Mouse (Mus musculus) gastrocnemius, postnatal 25 days (tissue): ENCODE measurements around the gene Ubqlnl. TPM values are rescaled to one million over a fixed set of nuclear protein-coding genes. Genes with fewer than 3 reads are reported as not detected.

Source experiments
- DNase-seq: peaks from one replicate; pipeline ENCODE4 v3.0.0; 2022
- long read RNA-seq, 2 experiments: library from polyadenylated mRNA; stranded (forward); transcript quantifications; one replicate each; pipeline ENCODE4 v2.0.0; 2021
- total RNA-seq, 2 experiments: library from RNA; stranded (reverse); gene quantifications; 1 replicate in 1 of 2; 2 replicates in 1 of 2; pipeline ENCODE4 v1.2.3; 2021

The Ubqlnl gene
- not detected for total RNA-seq
- long read RNA-seq, experiment 1 = 0 reads
- long read RNA-seq, experiment 2 = 0 reads

DNA sequence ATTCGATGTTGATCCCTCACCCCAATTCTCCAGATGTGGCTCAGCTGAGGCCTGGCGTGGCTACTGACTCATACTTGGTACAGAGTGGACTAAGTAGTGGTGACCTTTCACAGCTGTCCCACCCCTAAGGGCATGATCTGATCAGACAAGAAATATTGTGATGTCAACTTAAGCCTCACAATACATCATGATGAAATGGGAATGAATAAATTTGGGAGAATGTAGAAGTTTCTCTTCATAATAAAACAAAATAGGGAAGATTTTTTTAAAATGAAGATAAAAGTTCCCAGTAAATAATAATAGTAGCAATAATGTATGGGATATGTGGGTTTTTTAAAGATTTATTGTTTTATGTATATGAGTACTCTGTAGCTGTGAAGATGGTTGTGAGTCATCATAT is at the start of gene Ubqlnl:
Ubqlnl (minus strand) TSS at position 101 of the 400 bp plus-strand sequence.
- no peak for DNase-seq

DNA sequence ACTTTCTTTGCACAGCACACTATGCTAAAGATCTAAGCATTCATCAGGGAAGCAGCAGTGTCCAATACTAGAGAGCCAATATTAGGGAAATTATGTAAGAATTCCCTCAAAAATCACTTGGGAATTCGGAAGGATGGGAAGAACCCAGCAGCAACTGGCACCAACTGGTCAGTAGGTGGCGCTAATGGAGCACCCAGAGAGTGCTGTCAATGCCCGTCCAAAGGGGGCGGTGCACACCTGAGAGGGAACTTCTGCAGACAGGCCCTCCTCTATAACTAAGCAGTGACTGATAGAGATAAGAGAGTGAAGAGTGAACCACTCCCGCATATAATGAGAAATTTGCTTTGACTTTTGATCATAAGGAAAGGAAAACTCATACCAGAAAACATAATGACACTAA is 49.5 kb upstream of the Ubqlnl start:
- DNase-seq = peak; percentile 29

DNA sequence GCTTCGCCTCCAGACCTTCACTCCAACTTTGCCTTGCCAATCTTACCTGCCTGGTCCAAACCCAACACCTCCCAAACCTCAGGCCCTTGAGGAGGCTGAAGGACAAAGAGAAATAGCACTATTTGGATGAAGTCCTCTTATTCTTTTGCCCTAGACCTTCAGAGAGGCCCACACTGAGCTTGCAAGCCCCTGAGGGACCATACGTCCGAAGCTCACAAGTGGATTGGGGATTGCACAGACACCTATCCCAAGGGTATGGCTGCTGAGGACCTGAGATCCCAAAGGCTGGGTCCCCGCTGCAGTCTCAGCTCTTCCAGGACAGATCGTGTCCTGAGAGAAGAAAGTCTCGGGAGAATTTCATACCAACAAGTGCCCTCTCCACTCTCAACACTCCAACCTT is 45.5 kb upstream of the Ubqlnl start, which contains the start of gene Olfr649:
Olfr649 (minus strand) TSS at position 101 of the 400 bp plus-strand sequence.
- no peak for DNase-seq

DNA sequence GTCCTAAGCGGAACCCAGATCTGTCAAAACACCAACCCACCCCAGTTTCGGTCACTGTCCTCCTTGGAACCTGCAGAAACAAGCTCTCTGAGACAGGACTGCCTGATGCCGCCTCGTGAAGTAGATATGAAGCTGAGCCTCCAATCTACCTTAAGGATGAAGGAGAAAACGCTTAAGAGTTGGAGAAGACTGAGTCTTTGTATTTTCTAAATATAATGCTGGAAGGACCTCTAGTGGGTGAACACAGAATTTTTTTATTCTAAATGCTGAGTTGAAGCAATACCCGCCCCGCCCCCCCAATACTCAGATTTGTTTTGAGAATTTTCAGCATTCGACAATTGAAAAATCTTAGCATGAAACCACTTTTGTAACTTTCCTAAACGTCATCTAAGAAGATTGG is 40.9 kb upstream of the Ubqlnl start:
- no peak for DNase-seq

DNA sequence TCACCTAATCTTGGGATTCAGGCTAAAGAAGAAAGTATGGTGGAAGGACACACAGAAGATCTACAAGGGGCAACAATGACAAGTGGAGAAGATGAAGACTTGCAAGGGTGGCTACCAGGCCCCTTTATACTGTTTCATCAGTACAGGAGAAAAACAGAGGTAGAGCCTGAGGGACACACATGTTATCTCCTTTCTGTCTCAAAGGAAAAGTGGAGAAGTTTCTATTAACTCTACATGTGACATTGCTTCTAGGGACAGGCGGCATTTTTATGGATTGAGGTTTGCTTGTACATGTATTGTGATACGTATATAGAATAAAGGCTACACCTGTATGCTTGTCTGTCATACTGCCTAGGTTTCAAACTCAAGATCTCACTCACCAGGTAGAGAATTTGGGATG is 32.9 kb upstream of the Ubqlnl start, which contains the start of gene Olfr648:
Olfr648 (minus strand) TSS at position 101 of the 400 bp plus-strand sequence.
- DNase-seq = no peak

DNA sequence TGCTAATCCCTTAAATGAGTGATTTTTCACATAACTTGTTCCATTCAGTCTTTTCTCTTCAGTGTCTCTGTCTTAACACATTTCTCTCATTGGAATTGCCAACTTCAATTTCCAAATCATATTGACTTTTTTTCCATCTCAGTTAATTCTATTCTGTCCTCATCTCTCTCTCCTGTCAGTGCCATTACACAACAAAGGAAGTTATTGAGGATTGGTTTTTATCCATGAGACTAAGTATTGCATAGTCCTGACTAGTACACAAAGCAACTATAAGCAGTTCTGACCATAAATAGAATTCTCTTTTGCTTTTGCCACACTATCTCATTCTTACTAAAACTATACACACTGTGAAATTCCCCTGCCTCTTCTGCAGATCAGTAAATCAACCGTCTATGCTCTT is 28.7 kb upstream of the Ubqlnl start:
- no peak for DNase-seq

DNA sequence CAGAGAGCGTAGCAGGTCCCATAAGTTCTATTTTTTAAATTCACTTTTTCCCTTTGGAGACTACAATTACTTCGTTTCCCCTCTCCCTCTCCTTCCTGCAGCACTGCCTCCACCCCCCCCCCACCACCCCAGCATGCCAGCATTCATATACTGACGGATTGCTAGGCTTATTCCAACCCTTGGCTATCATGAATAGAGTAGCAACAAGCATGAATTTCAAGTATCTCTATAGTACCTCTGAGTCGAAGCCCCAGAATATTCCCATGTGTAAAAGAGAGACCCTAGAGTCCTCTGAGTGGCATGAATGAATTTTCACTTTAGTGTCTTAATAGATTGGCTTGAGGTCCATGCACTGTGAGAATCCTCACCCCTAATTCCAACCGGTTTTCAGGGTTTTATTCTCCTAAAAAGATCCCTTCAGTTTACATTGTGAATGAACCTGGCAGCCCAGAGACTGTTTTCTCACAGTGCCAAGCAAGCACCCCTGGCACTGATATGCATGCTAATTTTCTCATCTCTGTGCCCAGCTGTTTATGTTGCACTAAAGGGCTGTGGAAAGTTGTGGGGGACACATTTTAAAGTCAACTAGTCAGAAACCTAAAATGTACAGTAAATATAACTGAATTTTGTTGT is 28.2 kb upstream of the Ubqlnl start:
- no peak for DNase-seq

DNA sequence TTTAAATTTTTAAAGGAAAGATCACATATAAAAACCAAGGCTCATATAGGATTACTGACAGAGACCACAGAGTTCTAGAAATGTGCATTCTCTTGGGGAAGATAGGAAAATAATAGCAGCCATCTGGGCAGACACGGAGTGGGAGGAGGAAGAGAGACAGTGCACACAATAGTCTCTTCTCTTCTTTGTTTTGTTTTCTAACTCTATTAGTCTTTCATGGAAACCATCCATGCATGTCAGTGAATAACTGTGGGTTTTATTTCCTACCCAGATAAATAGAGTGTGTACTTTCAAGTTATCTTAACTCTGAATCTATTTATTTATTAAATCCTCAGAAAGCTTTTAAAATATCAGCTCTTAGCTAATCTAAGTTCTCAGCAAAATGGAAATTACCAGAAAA is 24.7 kb upstream of the Ubqlnl start:
- DNase-seq = no peak

DNA sequence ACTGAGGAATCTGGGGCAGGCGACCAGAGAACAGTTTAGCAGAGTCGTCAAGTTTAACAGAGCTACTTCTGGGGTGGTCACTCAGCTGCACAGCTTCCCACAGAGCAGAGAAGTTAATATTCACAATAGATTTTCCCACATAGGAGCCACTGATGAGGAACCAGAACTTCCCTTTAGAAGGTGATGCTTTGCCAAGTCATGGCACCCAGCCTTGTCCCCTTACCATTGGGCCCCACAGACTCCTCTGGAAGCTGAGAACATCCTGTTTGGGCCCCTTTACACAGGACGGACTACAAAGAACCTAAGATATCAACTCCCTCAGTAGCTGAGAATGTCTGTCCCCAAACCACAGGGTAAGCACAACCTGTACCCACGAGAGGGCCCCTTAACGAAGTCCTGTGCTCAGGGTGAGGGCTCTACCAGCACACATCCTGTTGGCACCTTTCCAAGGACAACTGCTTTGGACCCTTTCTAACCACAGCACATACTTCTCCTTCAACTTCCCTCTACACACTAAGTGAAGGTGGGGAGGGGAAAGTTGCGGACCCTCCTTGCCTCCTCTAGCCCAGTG is 19.4 kb upstream of the Ubqlnl start:
- no peak for DNase-seq

DNA sequence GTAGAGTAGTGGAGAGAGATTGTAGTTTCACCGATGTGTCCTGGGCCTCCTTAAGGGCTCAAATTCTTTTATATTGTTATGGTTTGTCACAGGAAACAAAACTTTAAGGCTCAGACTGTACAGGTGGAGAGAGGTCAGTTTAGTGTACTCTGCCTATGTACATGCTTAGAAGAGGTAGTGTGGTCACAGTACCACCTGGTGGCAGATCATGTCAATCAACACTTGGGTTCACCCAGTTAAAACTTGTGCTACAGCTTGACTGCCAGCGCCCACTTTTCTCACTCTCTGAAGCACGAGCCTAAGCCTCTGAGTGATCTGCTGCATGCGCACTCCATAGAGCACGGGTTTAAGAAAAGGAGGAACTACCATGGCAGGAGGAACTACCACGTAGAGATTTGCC is 16.7 kb upstream of the Ubqlnl start:
- no peak for DNase-seq

DNA sequence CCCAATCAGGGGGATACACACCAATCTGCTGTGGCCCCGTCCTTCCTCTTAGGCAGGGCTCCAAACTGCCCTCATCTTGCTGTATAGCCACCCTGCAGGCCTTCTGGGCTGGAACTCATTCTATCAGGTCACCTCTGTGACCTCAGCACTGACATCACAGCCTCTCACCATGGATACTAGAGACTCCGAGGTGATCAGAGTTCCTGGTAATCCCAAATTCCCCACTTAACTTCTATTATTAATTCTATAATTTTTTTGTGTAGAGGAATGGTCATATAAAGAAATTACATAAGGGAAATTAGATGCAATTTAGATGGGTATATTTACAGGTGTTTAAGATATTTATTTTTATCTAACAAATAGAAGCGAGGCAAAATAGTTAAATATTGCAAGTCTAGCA is 7.2 kb downstream of the Ubqlnl start, which contains the start of gene Ubqln3:
Ubqln3 (minus strand) TSS at position 101 of the 400 bp plus-strand sequence.
- DNase-seq = no peak

DNA sequence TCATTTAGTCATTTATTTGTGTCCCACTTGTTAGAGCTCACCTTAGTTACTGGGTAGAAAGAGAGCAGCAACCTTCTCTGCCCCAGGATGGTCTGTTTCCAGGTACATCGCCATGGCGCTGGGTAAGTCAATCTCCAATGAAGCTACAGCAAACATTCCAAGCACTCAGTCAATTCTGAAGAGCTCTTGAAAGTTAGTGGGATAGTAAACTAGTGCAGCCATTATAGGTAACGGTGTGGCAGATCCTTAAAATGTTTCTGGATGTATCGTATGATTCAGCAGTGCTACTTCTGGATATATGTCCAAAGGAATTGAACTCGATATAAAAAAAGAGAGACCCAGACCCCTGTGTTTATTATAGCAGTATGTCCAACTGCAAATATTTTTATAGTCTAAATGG is 13.1 kb downstream of the Ubqlnl start, which contains the start of gene Olfr643:
Olfr643 (minus strand) TSS at position 101 of the 400 bp plus-strand sequence.
- no peak for DNase-seq

DNA sequence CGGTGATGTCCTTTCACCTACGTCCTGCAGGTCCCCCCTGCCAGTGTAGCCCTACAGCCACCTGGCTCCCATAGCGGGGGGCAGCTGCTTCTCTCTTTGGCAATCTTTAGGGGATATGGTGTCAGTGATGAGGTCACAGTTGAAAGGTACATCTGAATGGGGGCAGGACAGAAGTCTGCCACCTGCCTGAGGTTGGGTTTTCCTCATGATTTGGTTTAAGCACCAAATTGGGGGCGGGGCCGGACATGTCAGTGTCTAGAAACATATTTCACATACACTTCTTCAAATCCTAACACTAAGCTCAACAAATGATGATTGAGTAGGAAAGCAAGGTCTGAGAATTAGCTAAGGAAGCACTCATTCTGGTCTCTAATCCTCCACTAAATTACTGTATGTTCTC is 20.6 kb downstream of the Ubqlnl start, which contains the start of gene Ubqln5:
Ubqln5 (minus strand) TSS at position 101 of the 400 bp plus-strand sequence.
- no peak for DNase-seq

DNA sequence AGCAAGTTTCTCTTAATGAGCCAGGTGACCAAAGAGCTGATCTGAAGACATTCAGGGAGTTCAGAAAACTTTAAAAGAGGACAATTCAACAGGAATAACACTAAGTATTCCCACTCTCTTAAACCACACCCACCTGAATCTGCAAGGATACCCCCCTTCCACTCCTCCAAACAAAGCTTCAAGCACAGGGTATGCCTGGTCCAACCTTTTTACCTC is 45.7 kb downstream of the Ubqlnl start, which contains the start of gene Olfr646:
Olfr646 (plus strand) TSS at position 117 of the 216 bp plus-strand sequence.
- no peak for DNase-seq

DNA sequence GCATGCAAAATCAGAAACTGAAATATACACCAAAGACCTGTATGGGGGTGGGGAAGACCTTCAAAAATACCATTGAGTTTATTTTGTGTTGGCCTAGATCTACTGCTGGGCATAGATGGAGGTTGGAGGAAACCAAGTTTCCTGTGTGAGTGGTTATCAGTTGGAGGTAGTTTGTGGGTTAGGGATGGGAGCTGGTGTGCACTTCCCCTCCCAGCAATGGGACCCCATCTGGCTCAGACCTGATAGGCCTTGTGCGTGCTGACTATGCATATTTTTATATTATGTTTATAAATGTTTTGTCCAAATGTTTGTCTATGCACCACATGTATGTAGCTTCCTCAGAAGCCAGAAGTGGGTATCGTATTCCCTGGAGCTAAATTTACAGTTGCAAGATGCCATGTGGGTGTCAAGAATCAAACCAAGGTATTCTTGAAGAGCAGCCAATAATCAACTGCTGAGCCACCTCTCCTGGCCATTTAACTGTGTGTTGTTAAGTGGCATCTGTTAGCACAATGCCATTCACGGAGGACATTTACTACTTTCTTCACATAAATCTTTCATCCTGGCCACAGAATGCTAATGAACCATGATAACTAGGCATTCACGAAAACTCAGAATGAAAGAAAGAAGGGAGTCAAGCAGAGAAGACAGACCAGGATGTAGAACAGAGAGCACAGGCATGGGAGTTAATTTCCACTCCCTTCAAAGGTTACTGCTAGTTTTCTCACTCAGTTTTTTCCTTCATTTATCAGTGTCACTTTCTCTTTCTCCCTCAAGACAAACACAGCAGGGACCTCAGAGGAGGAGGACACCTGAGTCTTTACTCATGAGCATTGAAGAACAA is 46.2 kb downstream of the Ubqlnl start:
- no peak for DNase-seq

Other genes starting within 250 kb of the Ubqlnl start
- gene Olfr65, start 247.1 kb downstream of the Ubqlnl start, total RNA-seq = not detected
- gene Olfr631, start 221.7 kb downstream of the Ubqlnl start, total RNA-seq = not detected
- gene Olfr632, start 216.2 kb downstream of the Ubqlnl start, total RNA-seq = not detected
- gene Olfr633, start 206.1 kb downstream of the Ubqlnl start, total RNA-seq = not detected
- not detected for gene Olfr635, start 179.4 kb downstream of the Ubqlnl start, total RNA-seq
- not detected for gene Olfr638, start 151.8 kb downstream of the Ubqlnl start, total RNA-seq
- gene Olfr639, start 133.3 kb downstream of the Ubqlnl start, total RNA-seq = not detected
- not detected for gene Olfr640, start 125.0 kb downstream of the Ubqlnl start, total RNA-seq
- not detected for gene Olfr641, start 115.1 kb downstream of the Ubqlnl start, total RNA-seq
- gene Olfr642, start 97.9 kb downstream of the Ubqlnl start, total RNA-seq = not detected
- gene 4930516K23Rik, start 89.1 kb downstream of the Ubqlnl start, total RNA-seq = not detected
- gene Olfr644, start 78.7 kb downstream of the Ubqlnl start, total RNA-seq = not detected
- not detected for gene Olfr645, start 65.1 kb downstream of the Ubqlnl start, total RNA-seq
- gene Olfr646, start 45.7 kb downstream of the Ubqlnl start, total RNA-seq = not detected
- gene Ubqln5, start 20.7 kb downstream of the Ubqlnl start, total RNA-seq = not detected
- not detected for gene Olfr643, start 13.2 kb downstream of the Ubqlnl start, total RNA-seq
- gene Ubqln3, start 7.3 kb downstream of the Ubqlnl start, total RNA-seq = not detected
- gene Olfm5, start 14.3 kb upstream of the Ubqlnl start, total RNA-seq = not detected
- not detected for gene Olfr648, start 32.8 kb upstream of the Ubqlnl start, total RNA-seq
- gene Olfr649, start 45.4 kb upstream of the Ubqlnl start, total RNA-seq = not detected
- under 1 TPM in 1 of 2 experiments, not detected in 1; 0.11 TPM for gene Trim6, start 68.2 kb upstream of the Ubqlnl start, total RNA-seq
- gene Trim34a, start 93.9 kb upstream of the Ubqlnl start, total RNA-seq = 1 to 10 TPM; 1.0 to 1.6 TPM
- gene Trim5, start 137.5 kb upstream of the Ubqlnl start, total RNA-seq = 1 to 10 TPM in 1 of 2 experiments, under 1 TPM in 1; 0.99 to 1.1 TPM
- 1 to 10 TPM; 2.1 to 3.8 TPM for gene Trim12a, start 164.9 kb upstream of the Ubqlnl start, total RNA-seq
- under 1 TPM in 1 of 2 experiments, not detected in 1; 0.16 TPM for gene Trim34b, start 178.9 kb upstream of the Ubqlnl start, total RNA-seq
- 1 to 10 TPM; 2.5 TPM for gene Trim12c, start 202.8 kb upstream of the Ubqlnl start, total RNA-seq
- not detected for gene Trim30b, start 219.3 kb upstream of the Ubqlnl start, total RNA-seq